Mouse (Mus musculus) kidney, adult 2 months (tissue): Measurements from ENCODE around the gene Ern2.

Source experiments
- CTCF ChIP-seq: fragments of 200-500 bp; conservative IDR thresholded peaks from 2 replicates; pipeline ENCODE4 v1.5.1; 2011; ENCODE audit warnings: low read depth, mild to moderate bottlenecking, control low read depth, low read length, moderate library complexity, mixed read lengths; ENCODE audit not compliant: insufficient read depth, insufficient read length
- POLR2A ChIP-seq: fragments of 200-500 bp; IDR thresholded peaks from one replicate; pipeline ENCODE4 v1.6.1; 2011; ENCODE audit warnings: low read depth, low read length, control low read depth

DNA sequence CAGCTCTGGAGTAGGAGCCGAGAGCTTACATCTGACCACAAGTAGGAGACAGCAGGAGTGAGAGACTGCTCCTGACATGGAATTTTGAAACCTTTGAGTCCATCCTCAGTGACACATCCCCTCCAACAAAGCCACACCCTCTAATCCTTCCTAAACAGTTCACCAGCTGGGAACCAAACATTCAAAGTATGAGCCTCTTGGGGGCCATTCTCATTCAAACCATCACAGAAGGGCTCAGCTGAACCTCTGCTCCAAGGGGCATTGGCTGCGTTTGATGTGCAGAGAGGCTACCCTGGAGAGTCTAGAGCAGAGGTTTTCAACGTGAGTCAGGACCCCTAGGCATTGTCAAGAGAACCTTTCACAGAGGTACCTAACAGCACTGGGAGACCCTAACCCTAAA is 43.3 kb upstream of the Ern2 start:
- TF ChIP-seq CTCF (no peak), POLR2A (no peak)
